Mouse (Mus musculus): ENCODE measurements at regions not wholly inside any gene's neighbourhood (a gene's known extent, or its start where the extent isn't known, plus 50 kb on each side); places are given as distances from the start of the nearest gene placed in this dataset.

DNA sequence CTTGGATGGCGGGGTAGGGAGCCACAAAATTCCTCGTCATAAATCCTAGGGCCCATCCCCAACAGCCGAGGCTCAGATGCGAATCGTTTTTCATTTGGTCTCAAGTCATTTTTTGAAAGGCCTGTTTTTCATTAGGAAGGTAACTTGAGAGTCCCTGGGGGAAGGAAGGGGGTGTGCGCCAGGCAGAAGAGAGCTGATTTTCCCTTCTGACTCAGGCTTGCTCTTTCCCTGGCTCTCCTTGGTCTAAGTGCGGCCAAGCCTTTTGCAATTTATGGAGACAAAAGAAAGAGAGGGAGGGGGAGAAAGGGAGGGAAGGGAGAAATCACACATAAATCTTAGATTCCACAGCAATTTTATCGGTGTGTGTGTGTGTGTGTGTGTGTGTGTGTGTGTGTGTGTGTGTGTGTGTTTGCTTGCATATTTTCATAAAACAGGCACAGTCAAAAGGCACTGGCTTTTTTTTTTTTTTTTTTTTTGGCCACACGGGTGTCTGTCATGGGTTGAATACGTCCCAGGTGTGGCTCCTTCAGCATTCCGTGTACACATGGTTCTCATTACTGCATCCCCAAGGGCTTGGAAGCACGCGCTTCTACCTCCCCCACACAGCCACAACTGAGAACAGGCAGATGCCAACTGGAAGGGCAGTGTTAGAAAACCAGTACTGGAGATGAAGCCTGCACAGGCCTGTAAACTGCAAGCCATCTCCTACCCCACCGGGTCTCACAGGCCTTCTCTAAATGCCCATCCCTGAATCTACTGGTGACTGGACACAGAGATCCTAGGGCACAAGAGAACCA is 191.8 kb upstream of the Dapk1 start:
- ATAC-seq (replicated peaks in 1 of 2; ENCODE audit: insufficient read depth in 1 of 2, low FRiP score in 2 of 2, low TSS enrichment in 1 of 2, low read depth in 1 of 2, poor library complexity in 2 of 2, severe bottlenecking in 2 of 2) = no peak

DNA sequence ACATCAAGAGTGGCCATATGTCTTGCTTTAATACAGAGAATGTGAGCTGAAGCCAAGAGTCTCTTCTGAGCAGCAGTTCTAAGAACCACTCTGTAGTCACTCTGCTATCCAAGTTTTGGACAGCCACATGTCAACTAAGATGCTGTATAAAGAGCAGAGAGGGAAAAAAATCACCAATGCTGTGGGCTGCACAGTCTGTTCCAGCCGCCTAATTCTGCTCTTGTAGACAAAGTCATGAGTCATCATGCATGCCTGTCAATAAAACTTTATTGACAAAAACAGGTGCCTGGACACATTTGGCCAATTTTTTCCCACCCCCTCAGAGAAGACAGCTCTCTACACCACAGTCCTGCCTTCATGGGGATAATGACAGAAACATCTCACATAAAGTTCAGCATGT is 185.7 kb upstream of the Dapk1 start:
- no peak for ATAC-seq (replicated peaks in 1 of 2; ENCODE audit: insufficient read depth in 1 of 2, low FRiP score in 2 of 2, low TSS enrichment in 1 of 2, low read depth in 1 of 2, poor library complexity in 2 of 2, severe bottlenecking in 2 of 2)

DNA sequence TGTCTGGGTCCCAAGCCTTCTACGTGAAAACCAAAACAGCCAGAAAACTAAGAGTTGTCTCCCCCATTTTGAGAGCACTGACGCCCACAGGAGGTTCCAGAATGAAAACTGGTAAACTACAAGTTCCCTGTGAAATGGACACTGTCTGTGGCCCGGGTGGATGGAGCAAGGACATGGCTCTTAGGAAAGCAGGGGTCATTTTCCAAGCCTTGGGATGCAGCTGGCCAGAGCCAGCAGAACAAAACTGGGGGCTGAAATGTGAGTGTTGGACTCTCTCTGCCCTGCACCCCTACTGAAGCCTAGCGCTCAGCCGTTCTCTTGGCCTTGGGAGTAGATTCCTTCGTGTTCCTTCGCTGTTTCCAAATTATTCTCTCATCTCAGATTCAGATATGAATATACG is 184.7 kb upstream of the Dapk1 start:
- no peak for ATAC-seq (replicated peaks in 1 of 2; ENCODE audit: insufficient read depth in 1 of 2, low FRiP score in 2 of 2, low TSS enrichment in 1 of 2, low read depth in 1 of 2, poor library complexity in 2 of 2, severe bottlenecking in 2 of 2)

- ATAC-seq (replicated peaks in 1 of 2; ENCODE audit: insufficient read depth in 1 of 2, low FRiP score in 2 of 2, low TSS enrichment in 1 of 2, low read depth in 1 of 2, poor library complexity in 2 of 2, severe bottlenecking in 2 of 2) = no peak
Observed at GRCm38 (mm10) chr13:60417436-60418158, 184.2 kb upstream of the Dapk1 start.

DNA sequence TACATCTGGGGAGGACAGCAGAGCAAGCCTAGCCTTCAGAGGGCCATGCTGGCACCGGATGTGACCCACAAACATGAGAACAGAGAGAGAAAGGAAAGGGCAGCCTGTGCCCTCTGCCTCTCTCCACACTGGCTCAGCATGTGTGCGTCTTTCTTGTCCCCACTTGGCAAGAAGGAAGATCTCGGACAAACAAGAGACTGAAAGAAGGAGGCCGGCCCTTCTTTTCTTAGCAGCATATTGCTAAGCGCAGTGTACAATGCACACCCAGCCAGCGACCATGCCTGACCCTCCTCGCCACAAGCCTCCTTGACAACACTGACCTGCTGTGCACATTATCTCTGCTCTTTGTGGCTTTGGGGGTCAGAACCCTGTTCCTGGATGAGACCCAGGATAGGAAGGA is 181.4 kb upstream of the Dapk1 start:
- no peak for ATAC-seq (replicated peaks in 1 of 2; ENCODE audit: insufficient read depth in 1 of 2, low FRiP score in 2 of 2, low TSS enrichment in 1 of 2, low read depth in 1 of 2, poor library complexity in 2 of 2, severe bottlenecking in 2 of 2)

GRCm38 (mm10) chr13:60420842-60421696 is 180.7 kb upstream of the Dapk1 start:
- no peak for ATAC-seq (replicated peaks in 1 of 2; ENCODE audit: insufficient read depth in 1 of 2, low FRiP score in 2 of 2, low TSS enrichment in 1 of 2, low read depth in 1 of 2, poor library complexity in 2 of 2, severe bottlenecking in 2 of 2)

- ATAC-seq (replicated peaks in 1 of 2; ENCODE audit: insufficient read depth in 1 of 2, low FRiP score in 2 of 2, low TSS enrichment in 1 of 2, low read depth in 1 of 2, poor library complexity in 2 of 2, severe bottlenecking in 2 of 2) = no peak
Observed at GRCm38 (mm10) chr13:60424267-60424666, 177.5 kb upstream of the Dapk1 start.

DNA sequence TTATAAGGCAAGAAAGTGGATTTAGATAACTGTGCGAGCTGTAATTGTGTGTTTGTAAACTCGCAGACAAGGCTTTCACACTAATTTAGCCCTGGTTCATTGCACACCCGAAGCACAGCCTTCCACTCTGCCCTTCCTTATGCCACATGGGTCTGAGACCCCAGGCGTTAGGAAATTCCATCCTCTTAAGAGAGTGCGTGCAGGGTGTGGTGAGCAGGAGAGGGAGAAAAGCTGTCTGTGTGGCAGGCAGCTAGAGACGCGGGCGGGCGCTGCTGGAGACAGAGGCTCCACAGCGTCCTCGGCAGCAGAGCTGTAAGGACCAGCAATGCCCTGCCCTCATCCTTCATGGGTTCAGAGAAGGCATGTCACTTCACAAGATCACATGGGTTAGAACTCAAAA is 176.6 kb upstream of the Dapk1 start:
- ATAC-seq (replicated peaks in 1 of 2; ENCODE audit: insufficient read depth in 1 of 2, low FRiP score in 2 of 2, low TSS enrichment in 1 of 2, low read depth in 1 of 2, poor library complexity in 2 of 2, severe bottlenecking in 2 of 2) = no peak

DNA sequence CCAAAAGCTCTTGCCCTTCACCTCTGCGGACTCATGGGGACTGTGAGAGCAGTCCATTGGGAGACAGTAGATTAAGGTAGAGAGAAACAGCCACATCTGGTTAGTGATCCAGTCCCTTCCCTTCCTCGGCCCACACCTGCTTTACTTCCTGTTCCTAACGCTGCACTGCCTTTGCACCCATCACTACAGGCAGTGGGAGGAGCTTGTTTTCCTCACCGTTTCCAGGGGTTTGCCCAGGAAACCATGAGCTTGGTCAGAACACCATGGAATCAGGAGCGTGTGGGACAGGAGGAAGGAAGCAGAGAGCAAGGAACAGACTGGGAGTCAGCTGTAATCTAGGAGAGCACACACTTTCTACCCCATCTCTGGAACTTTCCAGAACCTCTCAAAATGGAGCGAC is 176.2 kb upstream of the Dapk1 start:
- ATAC-seq (replicated peaks in 1 of 2; ENCODE audit: insufficient read depth in 1 of 2, low FRiP score in 2 of 2, low TSS enrichment in 1 of 2, low read depth in 1 of 2, poor library complexity in 2 of 2, severe bottlenecking in 2 of 2) = no peak

GRCm38 (mm10) chr13:60426192-60426840 is 175.4 kb upstream of the Dapk1 start:
- ATAC-seq (replicated peaks in 1 of 2; ENCODE audit: insufficient read depth in 1 of 2, low FRiP score in 2 of 2, low TSS enrichment in 1 of 2, low read depth in 1 of 2, poor library complexity in 2 of 2, severe bottlenecking in 2 of 2) = no peak

DNA sequence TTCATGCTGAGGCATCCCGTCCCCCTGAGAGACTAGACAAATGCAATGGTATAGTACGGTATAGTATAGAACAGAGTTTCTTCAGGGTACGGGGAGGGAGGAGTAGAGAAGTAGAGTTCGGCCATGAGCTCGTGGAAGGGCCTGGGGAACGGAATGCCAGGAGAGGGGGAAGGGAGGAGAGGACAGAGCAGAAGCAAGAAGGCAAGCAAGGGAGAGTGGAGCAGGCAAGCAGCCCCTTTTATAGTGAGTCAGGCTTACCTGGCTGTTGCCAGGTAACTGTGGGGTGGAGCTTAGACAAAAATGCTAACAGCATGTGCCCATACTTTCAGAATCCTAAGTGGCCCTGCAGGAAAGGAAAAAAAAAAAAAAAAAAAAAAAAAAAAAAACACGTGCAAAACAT is 174.7 kb upstream of the Dapk1 start:
- ATAC-seq (replicated peaks in 1 of 2; ENCODE audit: insufficient read depth in 1 of 2, low FRiP score in 2 of 2, low TSS enrichment in 1 of 2, low read depth in 1 of 2, poor library complexity in 2 of 2, severe bottlenecking in 2 of 2) = no peak

DNA sequence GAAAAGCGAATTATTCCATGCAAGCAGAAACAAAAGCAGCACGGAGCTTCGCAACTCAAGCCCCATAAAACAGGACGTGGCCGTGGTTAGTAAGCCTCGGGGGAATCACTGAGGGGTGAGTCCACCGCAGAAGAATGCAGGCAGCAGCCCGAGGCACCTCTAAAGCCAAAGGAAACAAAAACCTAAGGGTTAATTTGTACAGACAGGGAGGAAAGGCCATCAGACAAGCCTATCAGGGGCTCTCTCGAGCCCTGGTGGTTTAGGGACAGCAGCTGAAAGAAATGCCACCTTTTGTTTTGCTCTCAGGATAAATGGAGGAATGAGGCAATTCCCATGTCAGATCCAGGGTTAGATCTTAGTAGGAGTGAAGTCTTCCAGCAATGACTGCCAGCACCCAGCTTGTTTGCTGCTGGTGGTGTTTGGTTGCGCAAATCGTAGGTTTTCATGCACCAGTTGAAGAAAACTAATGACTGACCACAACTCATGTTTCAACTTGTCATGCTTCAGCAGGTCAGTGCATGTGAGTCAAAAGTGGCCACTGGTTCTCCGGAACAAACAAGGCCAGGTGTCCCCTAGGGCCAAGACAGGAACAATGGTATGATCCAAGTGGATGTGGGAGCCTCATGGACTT is 173.9 kb upstream of the Dapk1 start:
- no peak for ATAC-seq (replicated peaks in 1 of 2; ENCODE audit: insufficient read depth in 1 of 2, low FRiP score in 2 of 2, low TSS enrichment in 1 of 2, low read depth in 1 of 2, poor library complexity in 2 of 2, severe bottlenecking in 2 of 2)

DNA sequence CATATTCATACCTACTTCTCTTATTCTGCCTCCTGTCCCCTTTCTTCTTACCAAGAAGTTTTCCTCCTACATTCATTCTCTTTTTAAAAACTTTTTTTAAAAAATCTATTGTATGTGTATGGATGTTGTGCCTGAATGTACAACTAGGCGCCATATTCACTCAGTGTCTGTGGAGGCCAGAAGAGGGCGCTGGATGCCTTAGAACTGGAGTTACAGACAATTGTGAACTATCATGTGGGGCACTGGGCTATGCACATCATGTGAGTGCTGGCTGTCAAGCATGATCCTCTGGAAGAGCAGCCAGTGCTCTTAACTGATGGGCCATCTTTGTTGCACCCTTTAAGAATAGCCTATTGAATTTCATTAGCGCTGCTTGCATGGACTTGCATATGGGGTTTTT is 172.6 kb upstream of the Dapk1 start:
- ATAC-seq (replicated peaks in 1 of 2; ENCODE audit: insufficient read depth in 1 of 2, low FRiP score in 2 of 2, low TSS enrichment in 1 of 2, low read depth in 1 of 2, poor library complexity in 2 of 2, severe bottlenecking in 2 of 2) = no peak

- ATAC-seq (replicated peaks in 1 of 2; ENCODE audit: insufficient read depth in 1 of 2, low FRiP score in 2 of 2, low TSS enrichment in 1 of 2, low read depth in 1 of 2, poor library complexity in 2 of 2, severe bottlenecking in 2 of 2) = no peak
Observed at GRCm38 (mm10) chr13:60431412-60431811, 170.3 kb upstream of the Dapk1 start.

DNA sequence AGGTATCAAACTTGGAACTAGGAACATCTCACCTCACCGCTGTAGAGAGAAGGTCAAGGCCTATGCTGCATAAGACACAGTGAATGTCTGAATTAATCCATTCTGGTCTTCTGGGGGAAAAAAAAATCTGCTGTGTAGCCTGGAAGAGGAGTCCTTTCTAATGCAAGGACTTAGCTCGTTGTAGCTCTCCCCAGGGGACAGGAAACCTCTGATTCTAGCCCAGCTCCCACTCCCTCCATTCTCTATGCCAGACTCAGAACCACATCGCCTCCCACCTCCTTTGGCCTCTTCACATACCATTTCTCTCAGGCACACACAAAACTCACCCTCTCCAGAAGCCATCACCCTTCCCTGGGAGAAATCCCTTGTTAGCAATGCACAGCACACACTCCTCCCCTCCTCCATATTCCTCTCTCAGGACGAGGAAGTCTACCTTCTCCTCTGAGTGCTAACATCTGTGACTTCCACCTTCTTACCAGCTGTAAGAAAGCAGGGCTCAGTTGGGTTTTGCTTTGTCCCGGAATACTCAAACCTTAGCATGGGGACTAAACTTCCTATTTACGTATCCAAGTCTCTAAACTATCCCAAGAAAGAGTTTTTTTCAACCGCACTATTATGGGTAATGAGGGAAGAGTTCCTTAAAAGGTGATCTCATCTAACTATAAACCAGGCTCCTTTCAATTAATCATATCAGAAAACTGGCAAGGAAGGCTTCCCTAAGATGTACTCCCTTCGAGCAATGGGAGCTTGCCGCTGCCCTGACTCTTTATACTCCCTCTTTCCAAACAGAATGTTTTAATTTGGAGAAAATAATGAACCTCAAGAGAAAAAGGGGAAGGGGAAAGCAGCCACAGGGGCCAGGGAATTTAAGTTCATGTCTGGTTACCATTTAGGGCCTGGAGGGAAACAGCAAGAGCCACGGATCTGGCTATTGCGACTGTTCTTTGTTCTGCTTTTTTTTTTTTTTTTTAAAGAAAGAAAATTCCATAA is 167.2 kb upstream of the Dapk1 start:
- ATAC-seq (replicated peaks in 1 of 2; ENCODE audit: insufficient read depth in 1 of 2, low FRiP score in 2 of 2, low TSS enrichment in 1 of 2, low read depth in 1 of 2, poor library complexity in 2 of 2, severe bottlenecking in 2 of 2) = no peak

- ATAC-seq (replicated peaks in 1 of 2; ENCODE audit: insufficient read depth in 1 of 2, low FRiP score in 2 of 2, low TSS enrichment in 1 of 2, low read depth in 1 of 2, poor library complexity in 2 of 2, severe bottlenecking in 2 of 2) = no peak
Observed at GRCm38 (mm10) chr13:60435333-60435732, 166.4 kb upstream of the Dapk1 start.

All from hematopoietic stem cell, adult 5-6 weeks (primary cell).